Mouse (Mus musculus) hindbrain, postnatal 0 days (tissue): ENCODE data around the gene Elmo1. TPM values are rescaled to one million over a fixed set of nuclear protein-coding genes. Genes with fewer than 3 reads are reported as not detected.

ENCODE experiments used
- ATAC-seq: fragments of 200-750 bp; cut with Nextera tagmentation; 2 replicates; pipeline ENCODE4 v1.8.0; 2017; ENCODE audit warnings: mild to moderate bottlenecking, moderate TSS enrichment, moderate library complexity
- DNase-seq: peaks from one replicate; pipeline ENCODE4 v3.0.0-alpha.2; 2015; ENCODE audit warnings: low spot score
- H3K27ac ChIP-seq: fragments of 300-500 bp; sonication (generic); 2 replicates; pipeline ENCODE4 v1.5.1; 2014; ENCODE audit warnings: mild to moderate bottlenecking
- H3K27me3 ChIP-seq: fragments of 300-500 bp; sonication (generic); 2 replicates; pipeline ENCODE4 v1.6.1; 2014; ENCODE audit warnings: low read length, mixed read lengths; ENCODE audit not compliant: insufficient read depth
- H3K36me3 ChIP-seq: fragments of 300-500 bp; sonication (generic); 2 replicates; pipeline ENCODE4 v1.6.1; 2014; ENCODE audit warnings: low read length, mixed read lengths; ENCODE audit not compliant: insufficient read depth
- H3K4me1 ChIP-seq: fragments of 300-500 bp; sonication (generic); 2 replicates; pipeline ENCODE4 v1.6.1; 2014; ENCODE audit warnings: antibody characterized with exemption, low read length, mixed read lengths; ENCODE audit not compliant: insufficient read depth
- H3K4me2 ChIP-seq: fragments of 300-500 bp; sonication (generic); 2 replicates; pipeline ENCODE4 v1.6.1; 2014; ENCODE audit warnings: low read depth, mild to moderate bottlenecking, low read length, moderate library complexity, mixed read lengths
- H3K4me3 ChIP-seq: fragments of 300-500 bp; sonication (generic); 2 replicates; pipeline ENCODE4 v1.5.1; 2014; ENCODE audit warnings: low read length
- H3K9ac ChIP-seq: fragments of 300-500 bp; sonication (generic); replicated peaks from 2 replicates; pipeline ENCODE4 v1.6.1; 2014; ENCODE audit warnings: mild to moderate bottlenecking, low read length, moderate library complexity, mixed read lengths
- H3K9me3 ChIP-seq: fragments of 300-500 bp; sonication (generic); 2 replicates; pipeline ENCODE4 v1.6.1; 2016; ENCODE audit warnings: low read length, mixed read lengths
- CTCF ChIP-seq: IDR thresholded peaks from 2 replicates; pipeline ENCODE4 v1.5.1; 2016; ENCODE audit warnings: antibody characterized with exemption, control low read depth, low read depth
- WGBS: fragments of 180-500 bp; shearing (Covaris S2); extraction: QIAGEN DNeasy Blood & Tissue Kit; methylation state at CpG from one replicate; pipeline ENCODE4 v1.1.7; 2014; 5-methylcytosine and 5-hydroxymethylcytosine counted together
- polyA plus RNA-seq: library from polyadenylated mRNA; unstranded; fragments of >200 nt; fragmentation: Nextera tagmentation; extraction: Ambion mirVana; gene quantifications from 2 replicates; pipeline ENCODE4 v1.2.1, GENCODE M21; 2015
- total RNA-seq: library from RNA; depleted of rRNA; stranded (reverse); fragments of >200 nt; gene quantifications from 2 replicates; pipeline ENCODE4 v1.2.3, GENCODE M21; 2014

The Elmo1 gene
- total and polyA plus RNA-seq, 2 experiments from 2014 or later: 35.8 to 37.5 TPM

- Histone ChIP-seq H3K27me3 (no peaks in the 10 kb centered on the region), H3K27ac (no peak overlapping the region), H3K4me2 (no peak overlapping the region), H3K4me1 (no peaks in the 10 kb centered on the region), H3K4me3 (no peak overlapping the region), H3K9ac (no peak overlapping the region), H3K36me3 (no peaks in the 10 kb centered on the region), H3K9me3 (no peaks in the 10 kb centered on the region)
- no peak for TF ChIP-seq CTCF
- ATAC-seq (no peak), DNase-seq (no peak)
Measured at GRCm38 (mm10) chr13:20250069-20250668, 159.8 kb downstream of the Elmo1 start.

GRCm38 (mm10) chr13:20254911-20255310 is 164.5 kb downstream of the Elmo1 start:
- peak; percentile 54 for DNase-seq
- no peak overlapping the region for H3K4me3 ChIP-seq
- no peaks in the 10 kb centered on the region for H3K9me3 ChIP-seq
- no peak for TF ChIP-seq CTCF
- peak; percentile 74 for ATAC-seq
- peak overlapping the region; percentile 26; the same call in 1 of the 2 replicates for H3K27ac ChIP-seq
- H3K27me3 ChIP-seq: no peaks in the 10 kb centered on the region
- no peak overlapping the region for H3K9ac ChIP-seq
- no peaks in the 10 kb centered on the region for H3K36me3 ChIP-seq
- H3K4me1 ChIP-seq: no peaks in the 10 kb centered on the region
- H3K4me2 ChIP-seq: no peak overlapping the region
- WGBS: 51% methylated on average over 6 of the region's 6 CpGs

GRCm38 (mm10) chr13:20255380-20255779 is 165.0 kb downstream of the Elmo1 start:
- Histone ChIP-seq H3K4me2 (no peak overlapping the region), H3K36me3 (no peaks in the 10 kb centered on the region), H3K27me3 (no peaks in the 10 kb centered on the region), H3K9me3 (no peaks in the 10 kb centered on the region), H3K4me1 (no peaks in the 10 kb centered on the region), H3K9ac (no peak overlapping the region), H3K4me3 (no peak overlapping the region), H3K27ac (peak overlapping the region; percentile 26; the same call in 1 of the 2 replicates)
- TF ChIP-seq CTCF: no peak
- peak; percentile 27 for DNase-seq
- ATAC-seq: peak; percentile 74
- WGBS: 68% methylated on average over 3 of the region's 3 CpGs

GRCm38 (mm10) chr13:20256613-20257012 is 166.2 kb downstream of the Elmo1 start:
- Histone ChIP-seq H3K9ac (no peak overlapping the region), H3K4me1 (no peaks in the 10 kb centered on the region), H3K4me2 (no peak overlapping the region), H3K27me3 (no peaks in the 10 kb centered on the region), H3K27ac (no peak overlapping the region), H3K9me3 (no peaks in the 10 kb centered on the region), H3K36me3 (no peaks in the 10 kb centered on the region), H3K4me3 (no peak overlapping the region)
- ATAC-seq: no peak
- no peak for TF ChIP-seq CTCF
- WGBS: 98% methylated on average over 4 of the region's 4 CpGs
- no peak for DNase-seq

- TF ChIP-seq CTCF: no peak
- Histone ChIP-seq H3K4me3 (no peak overlapping the region), H3K9ac (no peak overlapping the region), H3K27ac (no peak overlapping the region), H3K4me2 (no peak overlapping the region), H3K4me1 (no peaks in the 10 kb centered on the region), H3K27me3 (no peaks in the 10 kb centered on the region), H3K9me3 (no peaks in the 10 kb centered on the region), H3K36me3 (no peaks in the 10 kb centered on the region)
- no peak for DNase-seq
- 86% methylated on average over 8 of the region's 8 CpGs for WGBS
- no peak for ATAC-seq
Measured at GRCm38 (mm10) chr13:20257562-20258525, 167.4 kb downstream of the Elmo1 start.

GRCm38 (mm10) chr13:20263173-20263572 is 172.8 kb downstream of the Elmo1 start:
- Histone ChIP-seq H3K9ac (no peak overlapping the region), H3K36me3 (no peaks in the 10 kb centered on the region), H3K27me3 (no peaks in the 10 kb centered on the region), H3K4me3 (no peak overlapping the region), H3K9me3 (no peaks in the 10 kb centered on the region), H3K4me1 (no peaks in the 10 kb centered on the region), H3K4me2 (no peak overlapping the region), H3K27ac (no peak overlapping the region)
- TF ChIP-seq CTCF: peak; percentile 7; the same call in 1 of the 2 replicates
- WGBS: 100% methylated on average over 1 of the region's 1 CpGs
- ATAC-seq: no peak
- no peak for DNase-seq
